Mouse (Mus musculus) brain, embryonic 14.5 days (tissue): Measurements from ENCODE around the gene Kcnt1.

Source experiments
- CTCF ChIP-seq: fragments of 200-500 bp; IDR thresholded peaks from 2 replicates; pipeline ENCODE4 v1.5.1; 2012; ENCODE audit warnings: inconsistent platforms, mild to moderate bottlenecking, moderate library complexity, borderline replicate concordance; ENCODE audit not compliant: insufficient read depth, insufficient read length; ENCODE audit errors: extremely low read depth
- POLR2A ChIP-seq: fragments of 200-500 bp; IDR thresholded peaks from 2 replicates; pipeline ENCODE4 v1.6.1; 2012; ENCODE audit warnings: mild to moderate bottlenecking, inconsistent platforms, borderline replicate concordance; ENCODE audit not compliant: poor library complexity, insufficient read depth, insufficient read length, severe bottlenecking; ENCODE audit errors: extremely low read depth

- peak; percentile 51; the same call in 1 of the 2 replicates for TF ChIP-seq CTCF
- TF ChIP-seq POLR2A = no peak
These were observed 67.8 kb downstream of the Kcnt1 start for GRCm38 (mm10) chr2:25931249-25931859.
